Mouse (Mus musculus) hindbrain, embryonic 12.5 days (tissue): ENCODE results near the gene Cptp. TPM values are rescaled to one million over a fixed set of nuclear protein-coding genes. Genes with fewer than 3 reads are reported as not detected.

ENCODE experiments used
- ATAC-seq: fragments of 200-750 bp; cut with Nextera tagmentation; 2 replicates; pipeline ENCODE4 v1.8.0; 2017; ENCODE audit warnings: moderate TSS enrichment; ENCODE audit not compliant: low FRiP score
- H3K27ac ChIP-seq: fragments of 300-500 bp; sonication (generic); 2 replicates; pipeline ENCODE4 v1.5.1; 2016; ENCODE audit warnings: mild to moderate bottlenecking
- H3K27me3 ChIP-seq: fragments of 300-500 bp; sonication (generic); 2 replicates; pipeline ENCODE4 v1.6.1; 2016; ENCODE audit warnings: mild to moderate bottlenecking
- H3K36me3 ChIP-seq: fragments of 300-500 bp; sonication (generic); 2 replicates; pipeline ENCODE4 v1.6.1; 2016; ENCODE audit warnings: mild to moderate bottlenecking
- H3K4me1 ChIP-seq: fragments of 300-500 bp; sonication (generic); 2 replicates; pipeline ENCODE4 v1.6.1; 2016
- H3K4me2 ChIP-seq: fragments of 300-500 bp; sonication (generic); replicated peaks from 2 replicates; pipeline ENCODE4 v1.6.1; 2016; ENCODE audit warnings: mild to moderate bottlenecking
- H3K4me3 ChIP-seq: fragments of 300-500 bp; sonication (generic); 2 replicates; pipeline ENCODE4 v1.5.1; 2016; ENCODE audit warnings: mild to moderate bottlenecking
- H3K9ac ChIP-seq: fragments of 300-500 bp; sonication (generic); 2 replicates; pipeline ENCODE4 v1.6.1; 2016; ENCODE audit warnings: mild to moderate bottlenecking, moderate library complexity
- H3K9me3 ChIP-seq: fragments of 300-500 bp; sonication (generic); replicated peaks from 2 replicates; pipeline ENCODE4 v1.6.1; 2016; ENCODE audit warnings: mild to moderate bottlenecking
- WGBS: fragments of 180-500 bp; shearing (Covaris S2); methylation state at CpG from one replicate; pipeline ENCODE4 v1.1.7; 2016; 5-methylcytosine and 5-hydroxymethylcytosine counted together
- polyA plus RNA-seq: library from polyadenylated mRNA; unstranded; fragments of >200 nt; fragmentation: Nextera tagmentation; extraction: Ambion mirVana; gene quantifications from 2 replicates; pipeline ENCODE4 v1.2.1, GENCODE M21; 2016

Gene Cptp
- polyA plus RNA-seq, result 18.5 and 18.6 TPM in 2 replicates

- peaks cover 28% of the 10 kb centered on the region for H3K4me1 ChIP-seq
- peak within 1 kb of the TSS; percentile 86 for H3K9ac ChIP-seq
- H3K9me3 ChIP-seq, result no peaks in the 10 kb centered on the region
- no peaks in the 10 kb centered on the region for H3K27me3 ChIP-seq
- peak; percentile 96 for ATAC-seq
- WGBS, result under 1% methylated on average over 63 of the region's 63 CpGs
- H3K36me3 ChIP-seq, result peaks cover 57% of the 10 kb centered on the region
- H3K4me3 ChIP-seq, result peak within 1 kb of the TSS; percentile 70
- H3K27ac ChIP-seq, result peak within 1 kb of the TSS; percentile 69
- H3K4me2 ChIP-seq, result peak within 1 kb of the TSS; percentile 94
Measured at GRCm38 (mm10) chr4:155869317-155870033, at the start of gene Cptp, which contains the start of gene Ints11. Gene Cptp (minus strand): TSS chr4:155869440. Gene Ints11 (plus strand): TSS chr4:155869546.

- Histone ChIP-seq H3K27me3 (no peaks in the 10 kb centered on the region), H3K27ac (no peak overlapping the region), H3K9me3 (no peaks in the 10 kb centered on the region), H3K36me3 (peaks cover 36% of the 10 kb centered on the region), H3K4me1 (no peaks in the 10 kb centered on the region), H3K4me2 (no peak overlapping the region), H3K9ac (no peak overlapping the region), H3K4me3 (no peak overlapping the region)
- 95% methylated on average over 4 of the region's 4 CpGs for WGBS
- ATAC-seq, result no peak
Measured at GRCm38 (mm10) chr4:155908751-155909150, 39.5 kb upstream of the Cptp start.

- no peaks in the 10 kb centered on the region for H3K4me1 ChIP-seq
- ATAC-seq, result no peak
- no peak overlapping the region for H3K4me3 ChIP-seq
- WGBS, result 81% methylated on average over 7 of the region's 7 CpGs
- no peak overlapping the region for H3K4me2 ChIP-seq
- H3K9ac ChIP-seq, result no peak overlapping the region
- no peaks in the 10 kb centered on the region for H3K27me3 ChIP-seq
- peaks cover 41% of the 10 kb centered on the region for H3K36me3 ChIP-seq
- no peaks in the 10 kb centered on the region for H3K9me3 ChIP-seq
- no peak overlapping the region for H3K27ac ChIP-seq
Measured at GRCm38 (mm10) chr4:155908281-155908680, 39.0 kb upstream of the Cptp start.

GRCm38 (mm10) chr4:155907003-155907402 lies 37.8 kb upstream of the Cptp start:
- no peaks in the 10 kb centered on the region for H3K4me1 ChIP-seq
- no peak overlapping the region for H3K4me2 ChIP-seq
- peaks cover 54% of the 10 kb centered on the region for H3K36me3 ChIP-seq
- no peaks in the 10 kb centered on the region for H3K27me3 ChIP-seq
- no peak overlapping the region for H3K4me3 ChIP-seq
- H3K9ac ChIP-seq, result no peak overlapping the region
- no peaks in the 10 kb centered on the region for H3K9me3 ChIP-seq
- 86% methylated on average over 11 of the region's 11 CpGs for WGBS
- no peak for ATAC-seq
- no peak overlapping the region for H3K27ac ChIP-seq

GRCm38 (mm10) chr4:155906125-155906524 lies 36.9 kb upstream of the Cptp start:
- Histone ChIP-seq H3K27ac (no peak overlapping the region), H3K4me1 (no peaks in the 10 kb centered on the region), H3K36me3 (peaks cover 62% of the 10 kb centered on the region), H3K9me3 (no peaks in the 10 kb centered on the region), H3K4me2 (no peak overlapping the region), H3K9ac (no peak overlapping the region), H3K27me3 (no peaks in the 10 kb centered on the region), H3K4me3 (no peak overlapping the region)
- WGBS, result 84% methylated on average over 9 of the region's 9 CpGs
- ATAC-seq, result no peak

GRCm38 (mm10) chr4:155905634-155906033 lies 36.4 kb upstream of the Cptp start:
- WGBS, result 89% methylated on average over 13 of the region's 13 CpGs
- Histone ChIP-seq H3K27ac (no peak overlapping the region), H3K36me3 (peaks cover 67% of the 10 kb centered on the region), H3K4me3 (no peak overlapping the region), H3K27me3 (no peaks in the 10 kb centered on the region), H3K9ac (no peak overlapping the region), H3K4me2 (no peak overlapping the region), H3K9me3 (no peaks in the 10 kb centered on the region), H3K4me1 (no peaks in the 10 kb centered on the region)
- ATAC-seq, result no peak

GRCm38 (mm10) chr4:155904318-155905102 lies 35.3 kb upstream of the Cptp start:
- 91% methylated on average over 13 of the region's 13 CpGs for WGBS
- Histone ChIP-seq H3K4me3 (no peak overlapping the region), H3K27me3 (no peaks in the 10 kb centered on the region), H3K4me2 (no peak overlapping the region), H3K9ac (no peak overlapping the region), H3K9me3 (no peaks in the 10 kb centered on the region), H3K27ac (no peak overlapping the region), H3K36me3 (peaks cover 79% of the 10 kb centered on the region), H3K4me1 (no peaks in the 10 kb centered on the region)
- ATAC-seq, result no peak

- Histone ChIP-seq H3K4me3 (no peak overlapping the region), H3K4me1 (no peaks in the 10 kb centered on the region), H3K9ac (no peak overlapping the region), H3K4me2 (no peak overlapping the region), H3K27ac (no peak overlapping the region), H3K9me3 (no peaks in the 10 kb centered on the region), H3K27me3 (no peaks in the 10 kb centered on the region), H3K36me3 (peaks cover 91% of the 10 kb centered on the region)
- 96% methylated on average over 13 of the region's 13 CpGs for WGBS
- ATAC-seq, result no peak
Measured at GRCm38 (mm10) chr4:155903246-155903645, 34.0 kb upstream of the Cptp start.

- no peak for ATAC-seq
- 86% methylated on average over 3 of the region's 3 CpGs for WGBS
- H3K27me3 ChIP-seq, result no peaks in the 10 kb centered on the region
- no peaks in the 10 kb centered on the region for H3K4me1 ChIP-seq
- H3K9me3 ChIP-seq, result no peaks in the 10 kb centered on the region
- no peak overlapping the region for H3K9ac ChIP-seq
- no peak overlapping the region for H3K4me3 ChIP-seq
- H3K27ac ChIP-seq, result no peak overlapping the region
- H3K36me3 ChIP-seq, result peaks cover 94% of the 10 kb centered on the region
- no peak overlapping the region for H3K4me2 ChIP-seq
Measured at GRCm38 (mm10) chr4:155901205-155901604, 32.0 kb upstream of the Cptp start.

GRCm38 (mm10) chr4:155899355-155899754 lies 30.1 kb upstream of the Cptp start:
- Histone ChIP-seq H3K4me2 (no peak overlapping the region), H3K27me3 (no peaks in the 10 kb centered on the region), H3K4me3 (no peak overlapping the region), H3K36me3 (peaks cover 82% of the 10 kb centered on the region), H3K27ac (no peak overlapping the region), H3K9me3 (no peaks in the 10 kb centered on the region), H3K4me1 (peaks cover 15% of the 10 kb centered on the region), H3K9ac (no peak overlapping the region)
- 97% methylated on average over 7 of the region's 7 CpGs for WGBS
- no peak for ATAC-seq

GRCm38 (mm10) chr4:155898318-155898717 lies 29.1 kb upstream of the Cptp start:
- no peak overlapping the region for H3K9ac ChIP-seq
- no peak for ATAC-seq
- peaks cover 25% of the 10 kb centered on the region for H3K4me1 ChIP-seq
- H3K36me3 ChIP-seq, result peaks cover 72% of the 10 kb centered on the region
- 93% methylated on average over 2 of the region's 2 CpGs for WGBS
- no peak overlapping the region for H3K4me2 ChIP-seq
- H3K4me3 ChIP-seq, result no peak overlapping the region
- no peak overlapping the region for H3K27ac ChIP-seq
- no peaks in the 10 kb centered on the region for H3K9me3 ChIP-seq
- H3K27me3 ChIP-seq, result no peaks in the 10 kb centered on the region

- 95% methylated on average over 12 of the region's 12 CpGs for WGBS
- Histone ChIP-seq H3K36me3 (peaks cover 53% of the 10 kb centered on the region), H3K9me3 (no peaks in the 10 kb centered on the region)
Measured at GRCm38 (mm10) chr4:155896461-155896860, 27.2 kb upstream of the Cptp start.

More at GRCm38 (mm10) chr4:155896461-155896860, 27.2 kb upstream of the Cptp start:
- ATAC-seq, result no peak
- no peak overlapping the region for H3K27ac ChIP-seq
- H3K27me3 ChIP-seq, result no peaks in the 10 kb centered on the region
- H3K4me1 ChIP-seq, result peaks cover 32% of the 10 kb centered on the region
- no peak overlapping the region for H3K9ac ChIP-seq
- H3K4me3 ChIP-seq, result no peak overlapping the region
- H3K4me2 ChIP-seq, result no peak overlapping the region
